Mouse (Mus musculus) testis, adult 2 months (tissue): ENCODE results near the gene Hira.

Experiments
- CTCF ChIP-seq: fragments of 200-500 bp; IDR thresholded peaks from 2 replicates; pipeline ENCODE4 v1.5.1; 2012; ENCODE audit warnings: low read depth, mild to moderate bottlenecking, inconsistent platforms, low read length, moderate library complexity; ENCODE audit not compliant: control insufficient read depth, insufficient read depth, insufficient replicate concordance
- POLR2A ChIP-seq: fragments of 200-500 bp; IDR thresholded peaks from 2 replicates; pipeline ENCODE4 v1.6.1; 2012; ENCODE audit warnings: low read depth, mild to moderate bottlenecking, inconsistent platforms, low read length, moderate library complexity; ENCODE audit not compliant: control insufficient read depth

DNA sequence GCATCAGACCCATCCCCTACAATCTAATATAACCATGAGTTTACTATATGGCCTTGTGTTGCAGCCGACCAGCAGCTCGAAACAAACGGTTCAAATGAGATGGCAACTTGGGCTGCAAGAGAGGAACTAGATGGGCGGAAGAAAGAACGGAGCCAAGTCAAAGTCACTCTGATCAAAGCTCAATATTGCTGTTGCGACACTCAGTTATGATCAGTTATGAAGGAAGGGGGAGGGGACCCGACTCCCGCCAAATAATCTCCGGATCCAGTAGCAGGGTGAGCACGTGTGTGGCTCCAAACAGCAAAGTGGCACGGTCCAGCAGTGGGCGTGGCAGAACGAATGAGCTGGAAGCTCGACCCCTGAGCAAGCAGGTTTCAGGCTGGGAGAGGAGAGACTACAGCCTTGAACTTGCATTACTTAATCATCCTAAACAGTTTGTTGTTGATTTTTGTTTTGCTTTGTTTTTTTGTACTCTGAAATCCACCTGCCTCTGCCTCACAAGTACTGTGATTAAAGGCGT, 30.5 kb upstream of the Hira start:
- TF ChIP-seq CTCF (no peak), POLR2A (no peak)
